Mouse (Mus musculus) liver, postnatal 0 days (tissue): Measurements from ENCODE around the gene Gm49369.

ENCODE experiments used
- CTCF ChIP-seq: sonication (generic); IDR thresholded peaks from 2 replicates; pipeline ENCODE4 v1.5.1; 2016; ENCODE audit warnings: antibody characterized with exemption, low read depth
- EP300 ChIP-seq: IDR thresholded peaks from 2 replicates; pipeline ENCODE4 v1.6.1; 2016; ENCODE audit warnings: antibody characterized with exemption, low read depth, mild to moderate bottlenecking

GRCm38 (mm10) chr7:142419887-142420286 lies 37.4 kb upstream of the Gm49369 start:
- TF ChIP-seq CTCF (no peak), EP300 (peak; percentile 91)
